Mouse (Mus musculus) kidney, embryonic 14.5 days (tissue): ENCODE data around the gene Dnpep. TPM values are rescaled to one million over a fixed set of nuclear protein-coding genes. Genes with fewer than 3 reads are reported as not detected.
A peak's percentile ranks its signal among the peaks of the same experiment; 100 is the strongest.

Experiments
- ATAC-seq: fragments of 200-750 bp; cut with Nextera tagmentation; 2 replicates; pipeline ENCODE4 v1.8.0; 2017; ENCODE audit warnings: moderate number of reproducible peaks, mild to moderate bottlenecking, moderate TSS enrichment, moderate library complexity; ENCODE audit not compliant: low FRiP score, low TSS enrichment
- H3K27ac ChIP-seq: fragments of 300-500 bp; sonication (generic); 2 replicates; pipeline ENCODE4 v1.5.1; 2014; ENCODE audit warnings: low read depth, mild to moderate bottlenecking, low read length, moderate library complexity, mixed read lengths
- H3K27me3 ChIP-seq: fragments of 300-500 bp; sonication (generic); 2 replicates; pipeline ENCODE4 v1.6.1; 2014; ENCODE audit warnings: mild to moderate bottlenecking, low read length; ENCODE audit not compliant: control insufficient read depth, insufficient read depth
- H3K36me3 ChIP-seq: fragments of 300-500 bp; sonication (generic); 2 replicates; pipeline ENCODE4 v1.6.1; 2014; ENCODE audit warnings: low read length, mixed read lengths; ENCODE audit not compliant: control insufficient read depth, insufficient read depth
- H3K4me1 ChIP-seq: fragments of 300-500 bp; sonication (generic); 2 replicates; pipeline ENCODE4 v1.6.1; 2014; ENCODE audit warnings: low read length, mixed read lengths; ENCODE audit not compliant: control insufficient read depth, insufficient read depth
- H3K4me2 ChIP-seq: fragments of 300-500 bp; sonication (generic); replicated peaks from 2 replicates; pipeline ENCODE4 v1.6.1; 2014; ENCODE audit warnings: low read depth, mild to moderate bottlenecking, low read length
- H3K4me3 ChIP-seq: fragments of 300-500 bp; sonication (generic); 2 replicates; pipeline ENCODE4 v1.5.1; 2014; ENCODE audit warnings: mild to moderate bottlenecking, low read length
- H3K9ac ChIP-seq: fragments of 300-500 bp; sonication (generic); 2 replicates; pipeline ENCODE4 v1.6.1; 2014; ENCODE audit warnings: low read depth, mild to moderate bottlenecking, low read length, moderate library complexity
- H3K9me3 ChIP-seq: fragments of 300-500 bp; sonication (generic); 2 replicates; pipeline ENCODE4 v1.6.1; 2016; ENCODE audit warnings: low read length; ENCODE audit not compliant: control insufficient read depth
- WGBS: fragments of 180-500 bp; shearing (Covaris S2); extraction: QIAGEN DNeasy Blood & Tissue Kit; methylation state at CpG from one replicate; pipeline ENCODE4 v1.1.7; 2014; 5-methylcytosine and 5-hydroxymethylcytosine counted together
- polyA plus RNA-seq: library from polyadenylated mRNA; unstranded; fragments of >200 nt; fragmentation: Nextera tagmentation; extraction: Ambion mirVana; gene quantifications from 2 replicates; pipeline ENCODE4 v1.2.1, GENCODE M21; 2014

The Dnpep gene
- polyA plus RNA-seq, 1 experiment from 2014 or later = 150 TPM

DNA sequence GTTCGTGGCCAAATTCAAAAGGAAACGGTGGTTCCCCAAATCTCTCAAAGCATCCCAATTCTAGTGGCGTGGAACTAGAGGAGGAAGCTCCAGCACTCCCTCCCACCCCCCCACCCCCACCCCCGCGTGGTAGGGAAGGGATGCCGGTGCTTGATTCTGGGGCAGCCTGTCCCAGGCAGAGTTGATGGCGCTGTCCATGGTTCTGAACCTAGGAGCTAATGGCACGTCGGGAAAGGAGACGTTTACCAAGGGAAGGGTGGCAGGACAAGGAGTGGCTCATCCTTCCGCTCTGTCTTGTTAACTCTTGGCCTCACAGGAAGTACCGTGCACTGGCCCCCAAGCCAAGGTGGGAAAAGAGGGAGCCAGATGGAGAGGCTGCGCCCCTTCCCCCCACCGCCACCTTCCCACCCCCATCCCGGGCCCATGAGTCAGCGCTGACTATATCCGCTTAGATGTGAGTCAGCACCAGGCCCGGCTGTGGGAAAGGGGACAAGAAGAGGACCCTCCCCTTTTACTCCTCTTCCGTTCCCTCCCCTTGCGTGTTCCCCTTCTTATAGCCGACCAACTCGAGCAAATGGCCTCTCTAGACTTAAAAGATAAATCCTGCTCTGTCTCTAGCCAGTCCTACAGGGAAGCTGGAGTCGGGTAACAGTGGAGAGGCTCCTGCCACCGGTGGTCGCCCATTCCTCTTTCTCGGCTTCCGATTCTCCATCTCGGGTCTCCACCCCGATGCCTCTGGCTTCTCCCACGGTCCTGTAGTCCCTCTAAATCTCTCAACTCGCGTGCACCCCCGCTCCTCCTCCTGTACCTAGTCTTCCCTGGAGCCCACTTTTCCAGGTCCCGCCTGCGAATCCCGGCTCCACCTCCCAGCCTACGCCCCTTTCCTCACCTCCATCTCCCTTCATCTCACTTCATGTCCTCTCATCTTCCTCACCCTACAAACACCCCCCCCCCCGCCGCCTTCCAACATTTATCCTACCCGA, 54.5 kb downstream of the Dnpep start:
- peaks cover 31% of the 10 kb centered on the region for H3K27me3 ChIP-seq
- peak overlapping the region; percentile 16 for H3K4me3 ChIP-seq
- ATAC-seq = peak; percentile 49
- 1% methylated on average over 40 of the region's 40 CpGs for WGBS
- H3K4me1 ChIP-seq = no peaks in the 10 kb centered on the region
- H3K27ac ChIP-seq = no peak overlapping the region
- no peak overlapping the region for H3K9ac ChIP-seq
- no peak overlapping the region; the same call in 1 of the 2 replicates for H3K4me2 ChIP-seq
- no peaks in the 10 kb centered on the region for H3K9me3 ChIP-seq
- no peaks in the 10 kb centered on the region for H3K36me3 ChIP-seq

DNA sequence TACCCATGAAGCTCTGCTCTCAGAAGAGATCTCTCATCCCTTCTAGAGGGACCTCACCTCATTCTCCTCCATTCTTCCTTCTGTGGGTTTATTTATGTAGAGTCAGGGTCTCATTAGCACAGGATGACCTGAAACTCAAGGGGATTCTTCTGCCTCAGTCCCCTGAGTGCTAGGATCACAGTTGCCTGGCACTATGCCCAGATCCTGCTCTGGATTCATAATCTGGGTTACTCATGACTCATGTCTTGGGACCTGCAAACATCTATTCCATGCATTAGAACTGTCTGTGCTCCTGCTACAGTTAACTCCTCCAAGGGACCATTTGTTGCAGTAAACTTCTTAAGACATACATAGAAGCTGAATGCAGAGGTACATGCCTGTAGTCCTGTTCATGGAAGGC, 56.5 kb downstream of the Dnpep start:
- H3K36me3 ChIP-seq = no peaks in the 10 kb centered on the region
- no peaks in the 10 kb centered on the region for H3K9me3 ChIP-seq
- H3K9ac ChIP-seq = no peak overlapping the region
- no peaks in the 10 kb centered on the region for H3K4me1 ChIP-seq
- peaks cover 31% of the 10 kb centered on the region for H3K27me3 ChIP-seq
- no peak for ATAC-seq
- no peak overlapping the region for H3K27ac ChIP-seq
- H3K4me2 ChIP-seq = no peak overlapping the region
- H3K4me3 ChIP-seq = no peak overlapping the region

Other genes starting within 250 kb of the Dnpep start
- 9.7 and 10.7 TPM in 2 replicates for gene Nhej1, start 192.8 kb downstream of the Dnpep start, polyA plus RNA-seq
- gene Slc23a3, start 184.1 kb downstream of the Dnpep start, polyA plus RNA-seq = 0.84 and 2.4 TPM in 2 replicates
- gene Cnppd1, start 175.3 kb downstream of the Dnpep start, polyA plus RNA-seq = 25.8 and 35.7 TPM in 2 replicates
- 36.6 and 56.0 TPM in 2 replicates for gene Retreg2, start 175.2 kb downstream of the Dnpep start, polyA plus RNA-seq
- gene Zfand2b, start 149.3 kb downstream of the Dnpep start, polyA plus RNA-seq = 39.6 and 40.0 TPM in 2 replicates
- gene Abcb6, start 137.6 kb downstream of the Dnpep start, polyA plus RNA-seq = 19.4 and 23.8 TPM in 2 replicates
- gene Ankzf1, start 125.8 kb downstream of the Dnpep start, polyA plus RNA-seq = 16.7 and 21.1 TPM in 2 replicates
- gene Atg9a, start 125.8 kb downstream of the Dnpep start, polyA plus RNA-seq = 18.5 and 26.0 TPM in 2 replicates
- 18.1 and 34.4 TPM in 2 replicates for gene Glb1l, start 107.2 kb downstream of the Dnpep start, polyA plus RNA-seq
- 125 and 129 TPM in 2 replicates for gene Stk16, start 107.2 kb downstream of the Dnpep start, polyA plus RNA-seq
- 31.6 and 32.1 TPM in 2 replicates for gene Tuba4a, start 98.1 kb downstream of the Dnpep start, polyA plus RNA-seq
- gene A630095N17Rik, start 85.9 kb downstream of the Dnpep start, polyA plus RNA-seq = not detected in 2 replicates
- gene Dnajb2, start 81.6 kb downstream of the Dnpep start, polyA plus RNA-seq = 13.2 and 14.4 TPM in 2 replicates
- gene Ptprn, start 53.5 kb downstream of the Dnpep start, polyA plus RNA-seq = 0.08 TPM in 1 of 2 replicates, not detected in the other
- gene Resp18, start 39.6 kb downstream of the Dnpep start, polyA plus RNA-seq = not detected in 2 replicates
- 41.5 and 51.6 TPM in 2 replicates for gene Des, start 42.3 kb upstream of the Dnpep start, polyA plus RNA-seq
- gene Speg, start 57.3 kb upstream of the Dnpep start, polyA plus RNA-seq = 39.6 and 43.5 TPM in 2 replicates
- gene Gmppa, start 117.9 kb upstream of the Dnpep start, polyA plus RNA-seq = 65.2 and 67.6 TPM in 2 replicates
- 0.32 and 0.41 TPM in 2 replicates for gene Asic4, start 132.4 kb upstream of the Dnpep start, polyA plus RNA-seq
- gene Chpf, start 161.3 kb upstream of the Dnpep start, polyA plus RNA-seq = 37.1 and 41.4 TPM in 2 replicates
- 0.62 and 1.1 TPM in 2 replicates for gene Tmem198, start 161.5 kb upstream of the Dnpep start, polyA plus RNA-seq
- gene Obsl1, start 188.5 kb upstream of the Dnpep start, polyA plus RNA-seq = 79.8 and 83.2 TPM in 2 replicates
- gene Inha, start 189.1 kb upstream of the Dnpep start, polyA plus RNA-seq = 2.7 and 3.0 TPM in 2 replicates
- gene Stk11ip, start 203.5 kb upstream of the Dnpep start, polyA plus RNA-seq = 15.3 and 22.0 TPM in 2 replicates
- gene Slc4a3, start 228.3 kb upstream of the Dnpep start, polyA plus RNA-seq = 14.4 and 18.8 TPM in 2 replicates